Mouse (Mus musculus) hindbrain, embryonic 10.5 days (tissue): ENCODE results near the gene Mef2a. TPM values are rescaled to one million over a fixed set of nuclear protein-coding genes. Genes with fewer than 3 reads are reported as not detected.

Experiments
- DNase-seq: peaks from one replicate; pipeline ENCODE4 v3.0.0-alpha.2; 2017; ENCODE audit warnings: low spot score
- H3K27ac ChIP-seq: fragments of 300-500 bp; sonication (generic); 2 replicates; pipeline ENCODE4 v1.5.1; 2016; ENCODE audit warnings: mild to moderate bottlenecking, moderate library complexity
- H3K27me3 ChIP-seq: fragments of 300-500 bp; sonication (generic); 2 replicates; pipeline ENCODE4 v1.6.1; 2016; ENCODE audit warnings: mild to moderate bottlenecking; ENCODE audit not compliant: poor library complexity, insufficient read depth, severe bottlenecking
- H3K36me3 ChIP-seq: fragments of 300-500 bp; sonication (generic); 2 replicates; pipeline ENCODE4 v1.6.1; 2016; ENCODE audit warnings: mild to moderate bottlenecking, moderate library complexity
- H3K4me1 ChIP-seq: fragments of 300-500 bp; sonication (generic); replicated peaks from 2 replicates; pipeline ENCODE4 v1.6.1; 2016; ENCODE audit warnings: mild to moderate bottlenecking
- H3K4me3 ChIP-seq: fragments of 300-500 bp; sonication (generic); 2 replicates; pipeline ENCODE4 v1.5.1; 2016; ENCODE audit warnings: mild to moderate bottlenecking, moderate library complexity
- H3K9me3 ChIP-seq: fragments of 300-500 bp; sonication (generic); 2 replicates; pipeline ENCODE4 v1.6.1; 2016; ENCODE audit warnings: mild to moderate bottlenecking, moderate library complexity
- WGBS: fragments of 180-500 bp; shearing (Covaris S2); methylation state at CpG from one replicate; pipeline ENCODE4 v1.1.7; 2016; 5-methylcytosine and 5-hydroxymethylcytosine counted together
- polyA plus RNA-seq: library from polyadenylated mRNA; unstranded; fragments of >200 nt; fragmentation: Nextera tagmentation; extraction: Ambion mirVana; gene quantifications from 2 replicates; pipeline ENCODE4 v1.2.1, GENCODE M21; 2016

Gene Mef2a
- polyA plus RNA-seq, 1 experiment from 2014 or later, result 20.5 TPM

DNA sequence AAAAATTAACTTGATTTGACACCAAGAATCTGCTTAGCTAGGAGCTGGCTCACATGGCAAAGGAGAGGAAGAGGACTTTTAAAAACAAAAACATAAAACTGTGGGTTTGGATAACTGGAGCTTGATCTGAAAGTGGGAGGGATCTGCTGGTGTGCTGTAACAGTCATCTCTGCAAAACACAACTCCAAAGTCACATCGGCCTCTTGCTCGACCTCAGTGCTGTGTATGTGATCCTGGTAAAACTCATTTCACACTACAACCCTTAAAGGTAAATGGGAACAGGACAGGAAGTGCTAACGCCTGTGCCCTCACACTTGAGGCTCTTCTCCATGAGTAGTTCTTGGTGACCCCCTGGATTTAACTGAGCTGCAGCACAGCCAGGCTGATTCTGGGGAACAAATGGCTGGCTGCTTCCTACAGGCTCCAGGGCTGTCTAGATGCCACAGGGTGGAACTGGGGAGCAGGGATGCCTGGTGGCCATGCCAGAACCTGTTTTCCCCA lies 142.0 kb downstream of the Mef2a start:
- Histone ChIP-seq H3K27ac (no peak overlapping the region), H3K9me3 (no peaks in the 10 kb centered on the region), H3K27me3 (no peaks in the 10 kb centered on the region), H3K36me3 (peaks cover 49% of the 10 kb centered on the region), H3K4me1 (0 out of 2 replicates have a peak, but pooled peaks cover 3% of the 10 kb centered on the region), H3K4me3 (no peak overlapping the region)
- DNase-seq, result no peak
- 96% methylated on average over 3 of the region's 3 CpGs for WGBS

DNA sequence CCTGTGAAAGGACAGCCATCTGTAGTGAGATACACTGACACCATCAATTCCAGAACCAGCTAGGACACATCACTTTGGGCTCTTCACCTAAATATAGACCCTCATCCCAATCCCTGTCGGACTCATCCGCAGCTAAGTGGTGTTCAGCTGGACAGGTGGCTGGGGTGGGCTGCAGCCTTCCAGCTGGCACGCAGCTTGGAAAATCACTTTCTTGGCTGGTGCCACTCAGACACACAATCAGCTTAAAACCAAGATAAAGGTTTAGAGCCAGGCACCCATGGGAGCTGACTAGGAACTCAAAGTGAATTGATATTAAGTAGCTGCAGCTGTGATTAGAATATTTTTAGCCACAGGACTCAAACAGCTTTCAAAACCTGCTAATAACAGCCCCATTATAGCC lies 142.4 kb downstream of the Mef2a start:
- DNase-seq, result no peak
- peaks cover 46% of the 10 kb centered on the region for H3K36me3 ChIP-seq
- H3K27me3 ChIP-seq, result no peaks in the 10 kb centered on the region
- WGBS, result 92% methylated on average over 3 of the region's 3 CpGs
- no peak overlapping the region for H3K27ac ChIP-seq
- 0 out of 2 replicates have a peak, but pooled peaks cover 3% of the 10 kb centered on the region for H3K4me1 ChIP-seq
- no peak overlapping the region for H3K4me3 ChIP-seq
- no peaks in the 10 kb centered on the region for H3K9me3 ChIP-seq

DNA sequence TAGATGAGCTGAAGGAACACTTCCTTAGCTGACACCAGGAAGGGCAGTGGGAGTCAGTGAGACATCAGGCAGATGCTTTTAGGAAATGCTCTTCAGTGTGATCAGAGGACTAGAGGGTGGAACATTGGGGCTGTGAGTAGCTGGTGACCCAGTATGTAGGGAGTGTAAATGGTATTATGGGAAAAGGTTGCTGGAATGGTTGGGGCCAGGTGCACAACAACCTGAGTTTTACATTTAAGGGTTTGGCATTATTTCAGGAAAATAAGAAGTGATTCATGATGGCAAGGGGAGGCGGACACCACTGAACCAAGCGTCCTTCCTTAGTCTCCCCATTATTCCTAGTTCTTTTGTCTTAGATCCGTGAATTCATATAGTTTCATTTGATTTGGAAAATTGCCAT lies 143.0 kb downstream of the Mef2a start:
- Histone ChIP-seq H3K4me3 (no peak overlapping the region), H3K27ac (no peak overlapping the region), H3K4me1 (0 out of 2 replicates have a peak, but pooled peaks cover 3% of the 10 kb centered on the region), H3K27me3 (no peaks in the 10 kb centered on the region), H3K36me3 (peaks cover 40% of the 10 kb centered on the region), H3K9me3 (no peaks in the 10 kb centered on the region)
- DNase-seq, result no peak
- WGBS, result 93% methylated on average over 3 of the region's 3 CpGs

DNA sequence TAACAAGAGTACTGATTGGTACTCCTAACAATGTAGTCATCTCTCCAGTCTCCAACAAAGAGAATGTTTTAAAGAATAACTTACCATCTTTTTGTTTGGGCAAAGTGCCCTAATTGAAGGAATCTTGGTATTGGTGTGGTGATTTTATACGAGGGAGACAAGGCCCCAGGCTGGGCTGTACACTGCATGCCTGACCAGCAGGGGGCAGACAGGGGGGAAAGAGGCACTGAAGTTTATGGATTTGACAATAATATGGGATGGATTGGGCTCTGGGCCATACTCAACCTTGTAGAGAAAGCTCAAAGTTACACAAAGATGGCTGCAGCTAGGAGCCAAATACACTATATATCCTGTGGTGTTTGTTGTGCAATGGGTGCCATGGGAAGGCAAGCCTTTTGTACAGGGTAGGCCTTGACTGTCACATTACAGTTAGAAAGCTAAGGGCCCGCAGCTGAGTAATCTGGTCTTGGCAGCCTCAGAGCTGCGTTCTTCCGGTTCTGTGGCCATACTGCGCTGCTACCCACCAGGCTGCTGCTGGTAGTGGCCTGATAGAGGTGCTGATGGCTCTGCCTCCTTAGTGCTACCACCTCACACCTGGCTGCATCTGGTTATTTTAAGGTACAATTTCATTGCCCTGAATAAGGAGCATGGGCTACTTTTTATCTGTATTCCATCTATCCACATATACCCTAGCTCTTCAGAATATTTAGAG lies 143.6 kb downstream of the Mef2a start:
- peaks cover 34% of the 10 kb centered on the region for H3K36me3 ChIP-seq
- WGBS, result 77% methylated on average over 5 of the region's 5 CpGs
- H3K9me3 ChIP-seq, result no peaks in the 10 kb centered on the region
- no peak overlapping the region for H3K4me3 ChIP-seq
- 0 out of 2 replicates have a peak, but pooled peaks cover 3% of the 10 kb centered on the region for H3K4me1 ChIP-seq
- DNase-seq, result peak; percentile 45
- no peaks in the 10 kb centered on the region for H3K27me3 ChIP-seq
- no peak overlapping the region for H3K27ac ChIP-seq

DNA sequence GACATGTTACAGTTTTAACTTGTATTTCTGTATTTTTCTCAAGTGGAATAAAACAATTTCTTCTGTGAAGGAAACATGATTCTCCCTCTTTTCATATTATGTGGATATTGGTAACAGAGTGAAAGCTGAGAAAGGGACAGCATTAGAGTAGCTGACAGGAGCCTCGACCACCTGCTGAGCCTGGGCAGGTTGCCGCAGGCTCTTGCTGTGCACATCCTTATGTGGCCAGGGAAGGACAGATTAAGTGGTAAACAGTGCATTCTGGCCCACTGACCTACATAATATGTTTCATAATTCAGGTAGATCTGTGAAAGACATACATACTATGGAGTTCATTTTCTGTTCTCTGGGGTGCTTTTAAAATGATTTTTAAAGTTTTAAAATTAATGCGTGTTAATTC lies 144.3 kb downstream of the Mef2a start:
- 59% methylated on average over 3 of the region's 3 CpGs for WGBS

DNA sequence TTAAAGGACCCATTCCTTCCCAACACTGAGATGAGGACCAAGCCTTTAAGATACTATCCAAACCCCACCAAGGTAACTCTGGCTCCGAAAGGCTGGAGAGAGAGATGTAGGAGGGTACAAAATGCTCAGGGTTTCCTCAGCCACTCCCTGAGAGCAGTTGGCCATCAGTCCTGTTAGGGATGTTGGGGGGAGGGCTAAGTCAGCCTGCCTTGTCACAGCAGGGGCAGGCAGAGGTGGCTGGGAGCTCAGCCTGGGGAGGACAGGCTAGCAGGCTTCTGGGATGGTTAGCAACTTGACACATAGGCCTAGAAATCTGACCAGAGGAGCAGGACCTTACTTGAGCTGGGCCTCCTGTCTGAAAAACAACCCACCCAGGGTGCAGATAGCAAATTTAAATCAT lies 145.1 kb downstream of the Mef2a start:
- peaks cover 18% of the 10 kb centered on the region for H3K4me1 ChIP-seq
- H3K9me3 ChIP-seq, result no peaks in the 10 kb centered on the region
- 73% methylated on average over 1 of the region's 1 CpGs for WGBS
- no peak overlapping the region for H3K4me3 ChIP-seq
- peaks cover 28% of the 10 kb centered on the region for H3K36me3 ChIP-seq
- DNase-seq, result no peak
- no peaks in the 10 kb centered on the region for H3K27me3 ChIP-seq
- no peak overlapping the region for H3K27ac ChIP-seq

More for the DNA sequence above, 144.3 kb downstream of the Mef2a start:
- Histone ChIP-seq H3K36me3 (peaks cover 34% of the 10 kb centered on the region), H3K27ac (no peak overlapping the region), H3K4me3 (no peak overlapping the region), H3K27me3 (no peaks in the 10 kb centered on the region), H3K9me3 (no peaks in the 10 kb centered on the region), H3K4me1 (peaks cover 10% of the 10 kb centered on the region)
- no peak for DNase-seq

DNA sequence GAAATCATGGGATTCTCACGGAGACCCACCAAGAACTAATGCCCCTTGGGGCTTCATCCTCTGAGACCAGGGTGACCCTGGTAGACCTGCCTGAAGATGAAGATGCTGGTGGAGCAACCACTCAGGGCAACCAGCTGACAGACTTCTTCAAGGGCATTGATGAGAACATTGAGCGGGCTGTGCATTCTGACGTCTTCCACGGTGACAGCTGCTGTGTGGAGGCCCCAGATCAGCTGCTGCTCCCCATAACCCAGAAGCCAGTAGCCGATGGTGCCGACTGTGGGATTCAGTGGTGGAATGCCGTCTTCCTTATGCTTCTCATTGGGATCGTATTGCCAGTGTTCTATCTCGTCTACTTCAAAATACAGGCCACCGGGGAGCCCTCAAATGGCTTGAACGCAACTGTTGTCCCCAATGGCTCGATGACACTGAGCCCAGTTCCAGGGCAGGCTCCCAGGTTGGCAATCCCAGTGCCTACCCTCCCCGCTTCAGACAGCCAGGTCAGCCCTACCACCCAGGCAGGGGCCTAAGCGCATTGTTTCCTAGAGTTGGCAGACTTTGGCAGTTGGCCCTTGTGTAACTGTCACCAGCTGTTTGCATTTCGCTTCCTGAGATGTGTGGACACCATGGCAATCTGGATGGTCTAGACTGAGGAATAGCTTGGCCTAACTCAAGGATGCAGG lies 146.6 kb downstream of the Mef2a start:
- Histone ChIP-seq H3K9me3 (no peaks in the 10 kb centered on the region), H3K4me3 (no peak overlapping the region), H3K27me3 (no peaks in the 10 kb centered on the region), H3K27ac (no peak overlapping the region), H3K36me3 (peaks cover 22% of the 10 kb centered on the region), H3K4me1 (peaks cover 24% of the 10 kb centered on the region)
- WGBS, result 93% methylated on average over 15 of the region's 15 CpGs
- no peak for DNase-seq

DNA sequence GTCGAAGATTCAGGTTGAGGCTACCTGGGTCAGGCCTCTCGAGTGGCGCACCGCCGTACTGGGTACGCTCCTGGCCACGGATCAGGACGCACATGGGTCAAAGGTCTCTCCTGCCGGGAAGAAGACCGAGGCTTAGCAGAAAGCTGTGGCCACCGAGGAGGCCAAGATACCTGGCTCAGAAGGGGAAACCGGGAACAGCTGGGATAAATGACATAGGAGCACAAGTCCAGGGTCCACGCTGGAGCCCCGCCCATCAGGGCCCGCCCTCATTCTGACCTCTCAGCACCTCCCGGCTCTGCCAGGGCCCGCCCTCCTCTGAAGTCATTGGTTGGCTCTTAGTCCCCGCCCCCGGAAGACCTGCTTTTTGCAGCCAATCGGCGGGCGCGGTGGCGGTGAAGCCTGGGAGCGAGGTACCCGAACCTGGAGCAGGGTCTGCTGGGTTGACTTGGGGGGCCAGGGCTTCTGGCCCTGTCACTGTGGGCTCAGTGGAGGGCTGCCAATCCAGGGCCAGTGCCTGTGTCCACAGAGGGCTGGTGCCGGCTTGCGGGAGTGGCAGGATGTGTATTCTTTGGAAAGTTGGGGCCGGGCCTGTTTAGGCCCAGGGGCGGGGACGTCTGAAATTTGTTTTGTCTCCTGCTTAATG lies 150.3 kb downstream of the Mef2a start, which contains the start of gene Lysmd4:
Lysmd4 (plus strand) TSS at position 325 of the 643 bp plus-strand sequence.
- Histone ChIP-seq H3K36me3 (peaks cover 18% of the 10 kb centered on the region), H3K27ac (peak within 1 kb of the TSS; percentile 88), H3K27me3 (no peaks in the 10 kb centered on the region), H3K4me3 (peak within 1 kb of the TSS; percentile 81), H3K9me3 (no peaks in the 10 kb centered on the region), H3K4me1 (peaks cover 22% of the 10 kb centered on the region)
- 5% methylated on average over 31 of the region's 31 CpGs for WGBS
- DNase-seq, result peak; percentile 95

DNA sequence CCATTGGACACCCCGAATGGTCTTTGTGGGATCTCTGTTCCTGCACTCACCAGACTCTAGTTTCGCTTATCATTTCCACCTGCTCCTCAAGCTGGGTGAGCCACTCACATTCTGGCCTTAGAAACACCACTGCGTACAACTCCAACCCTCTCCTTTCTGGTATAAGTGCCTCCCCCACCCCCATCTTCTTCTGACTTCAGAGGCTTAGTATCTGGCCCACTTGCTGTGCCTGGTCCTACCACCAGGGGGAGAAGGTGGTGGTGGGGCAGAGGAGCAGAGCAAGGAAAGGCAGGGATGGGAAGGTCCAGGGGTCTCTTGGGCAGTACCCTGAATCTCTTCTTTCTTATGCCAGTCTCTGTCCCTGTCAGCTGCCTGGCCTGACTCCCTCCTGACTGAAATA lies 155.6 kb downstream of the Mef2a start:
- WGBS, result 81% methylated on average over 3 of the region's 3 CpGs
- Histone ChIP-seq H3K27ac (no peak overlapping the region), H3K9me3 (no peaks in the 10 kb centered on the region), H3K4me3 (no peak overlapping the region), H3K27me3 (no peaks in the 10 kb centered on the region), H3K4me1 (peaks cover 12% of the 10 kb centered on the region), H3K36me3 (no peaks in the 10 kb centered on the region)
- peak; percentile 66 for DNase-seq

DNA sequence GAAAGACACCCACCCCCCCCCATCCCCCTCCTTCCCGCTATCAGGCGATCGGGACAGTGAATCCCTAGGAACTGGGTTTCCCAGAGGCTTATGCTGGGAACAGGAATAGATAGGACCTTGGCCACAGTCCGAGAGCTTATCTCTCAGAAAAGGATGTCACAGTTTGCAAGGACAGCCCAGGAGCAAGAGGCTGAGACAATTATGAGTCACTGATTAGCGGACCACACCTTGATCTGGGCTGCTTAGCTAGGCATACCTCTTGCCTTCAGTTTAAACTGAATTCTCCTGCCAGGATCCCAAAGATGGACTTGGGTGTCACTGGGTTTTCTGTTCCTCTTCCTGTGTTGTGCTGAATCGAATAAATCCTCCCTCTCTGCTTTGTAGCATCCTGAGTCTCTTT lies 156.3 kb downstream of the Mef2a start:
- H3K9me3 ChIP-seq, result no peaks in the 10 kb centered on the region

DNA sequence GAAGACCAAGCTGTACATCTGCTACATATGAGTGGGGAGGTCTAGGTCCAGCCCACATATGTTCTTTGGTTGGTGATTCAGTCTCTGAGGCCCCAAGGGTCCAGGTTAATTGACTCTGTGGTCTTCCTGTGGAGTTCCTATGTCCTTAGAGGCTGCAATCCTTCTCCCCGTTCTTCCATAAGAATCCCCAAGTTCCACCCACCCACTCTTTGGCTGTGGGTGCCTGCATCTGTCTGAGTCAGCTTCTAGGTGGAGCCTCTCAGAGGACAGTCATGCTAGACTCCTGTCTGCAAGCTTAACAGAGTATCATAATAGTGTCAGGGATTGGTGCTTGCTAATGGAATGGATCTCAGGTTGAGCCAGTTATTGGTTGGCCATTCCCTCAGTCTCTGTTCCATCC lies 159.1 kb downstream of the Mef2a start:
- H3K4me1 ChIP-seq, result peaks cover 34% of the 10 kb centered on the region
- 87% methylated on average over 1 of the region's 1 CpGs for WGBS
- no peaks in the 10 kb centered on the region for H3K36me3 ChIP-seq
- no peaks in the 10 kb centered on the region for H3K9me3 ChIP-seq
- no peaks in the 10 kb centered on the region for H3K27me3 ChIP-seq
- no peak overlapping the region for H3K4me3 ChIP-seq
- DNase-seq, result no peak
- no peak overlapping the region for H3K27ac ChIP-seq

More for the DNA sequence above, 156.3 kb downstream of the Mef2a start:
- WGBS, result 86% methylated on average over 6 of the region's 6 CpGs
- DNase-seq, result no peak
- Histone ChIP-seq H3K4me3 (no peak overlapping the region), H3K4me1 (peaks cover 16% of the 10 kb centered on the region), H3K36me3 (no peaks in the 10 kb centered on the region), H3K27ac (no peak overlapping the region), H3K27me3 (no peaks in the 10 kb centered on the region)

DNA sequence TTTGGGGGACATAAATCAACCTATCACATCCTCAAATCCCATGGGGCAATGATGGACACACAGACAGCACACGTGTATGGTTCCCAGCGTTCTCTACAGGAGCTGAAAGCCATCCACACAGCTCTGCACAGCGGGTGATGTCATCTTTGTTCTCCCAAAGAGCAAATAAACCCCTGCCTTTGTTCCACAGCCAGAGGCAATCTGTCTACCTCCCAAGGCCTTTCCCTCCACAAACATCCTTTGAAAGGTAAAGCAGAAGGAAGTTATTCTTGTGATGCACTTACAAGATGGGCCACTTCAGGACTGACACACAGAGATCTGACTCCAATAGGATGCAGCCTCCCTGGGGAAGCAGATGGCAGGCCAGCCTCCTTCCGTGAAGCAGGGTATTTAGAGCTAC lies 160.7 kb downstream of the Mef2a start:
- Histone ChIP-seq H3K4me1 (peaks cover 40% of the 10 kb centered on the region), H3K36me3 (no peaks in the 10 kb centered on the region), H3K4me3 (no peak overlapping the region), H3K27me3 (no peaks in the 10 kb centered on the region), H3K9me3 (no peaks in the 10 kb centered on the region), H3K27ac (peak overlapping the region; percentile 66; the same call in 1 of the 2 replicates)
- peak; percentile 25 for DNase-seq
- 43% methylated on average over 4 of the region's 4 CpGs for WGBS

DNA sequence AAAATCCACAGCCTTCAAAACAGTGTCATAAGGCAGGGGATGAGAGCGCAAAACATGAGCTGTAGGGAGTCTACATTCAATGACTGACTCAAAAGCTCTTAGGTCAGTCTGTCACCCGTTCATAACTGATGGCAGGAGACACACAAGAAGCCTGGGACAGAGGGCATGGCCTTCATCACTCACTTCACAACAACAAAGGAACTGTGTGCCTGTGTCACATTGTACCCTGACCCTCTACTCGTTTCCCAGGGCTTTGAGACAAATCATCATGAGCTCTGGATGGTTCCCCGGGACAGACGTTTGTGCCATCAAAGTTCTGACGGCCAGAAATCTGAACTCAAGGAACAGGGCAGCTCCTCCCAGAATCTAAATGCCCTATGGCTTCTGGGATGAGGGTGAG lies 161.3 kb downstream of the Mef2a start:
- Histone ChIP-seq H3K4me1 (peaks cover 47% of the 10 kb centered on the region), H3K36me3 (no peaks in the 10 kb centered on the region), H3K9me3 (no peaks in the 10 kb centered on the region), H3K4me3 (no peak overlapping the region), H3K27me3 (no peaks in the 10 kb centered on the region), H3K27ac (peak overlapping the region; percentile 66; the same call in 1 of the 2 replicates)
- 36% methylated on average over 6 of the region's 6 CpGs for WGBS
- DNase-seq, result peak; percentile 42
